Comparison of ENCODE assay signal across 27 mouse cellular contexts in genomic region chr2:177318996-177319395, GRCm38 (mm10). TPM values are rescaled to one million over a fixed set of nuclear protein-coding genes. Genes with fewer than 3 reads are reported as not detected.
DNase-seq lines count a peak whose midpoint lies in the region; ATAC-seq and TF ChIP-seq lines count a peak whose summit lies in the region.
"Had no signal": no experiment of that assay in that cellular context is flagged by ENCODE, and none has a peak within 500 bp of the region (broad histone marks: within the 10 kb centered on the region; RNA-seq: fewer than 3 reads in every experiment).

No protein-coding gene starts in this region.

- H3K9me3 ChIP-seq in E14TG2a.4 (ENCODE audit: low read length) (peaks cover 50% of the 10 kb centered on the region), ES-Bruce4 (replicated peaks; ENCODE audit: control insufficient read depth, insufficient read depth, low read length, poor library complexity, severe bottlenecking) (peaks cover 10% of the 10 kb centered on the region), ES-E14 (ENCODE audit: control insufficient read depth, insufficient read depth, low read depth, low read length) (peaks cover 3% of the 10 kb centered on the region)
- H3K9me3 ChIP-seq in forebrain, embryonic 16.5 days (ENCODE audit: control insufficient read depth, low read length), result peaks cover 2% of the 10 kb centered on the region; the same call in 1 of the 2 replicates
- H3K9me3 ChIP-seq in heart, embryonic 10.5 days, result no peaks in the 10 kb centered on the region; the same call in 1 of the 2 replicates
- H3K9me3 ChIP-seq: embryonic facial prominence, embryonic 15.5 days had no signal

- TF ChIP-seq CTCF in E14TG2a.4 (conservative IDR thresholded peaks at IDR 0.05; ENCODE audit: low read length) (no peak), ES-Bruce4 (IDR thresholded peaks at IDR 0.05; ENCODE audit: low read depth, low read length) (no peak)

- no peak overlapping the region for H3K4me2 ChIP-seq in forebrain, embryonic 16.5 days (ENCODE audit: low read length)
- H3K4me2 ChIP-seq: embryonic facial prominence, embryonic 13.5 days; embryonic facial prominence, embryonic 15.5 days; forebrain, embryonic 12.5 days had no signal

- DNase-seq in ES-E14 (ENCODE audit: low read depth, low spot score) (no peak), ZHBTc4 (ENCODE audit: low read depth, low spot score) (peak; percentile 70)
- DNase-seq in frontal cortex, postnatal 25 days (ENCODE audit: low spot score in 2 of 2), result no peak
- DNase-seq in heart, embryonic 10.5 days (ENCODE audit: low spot score), result no peak
- no peak for DNase-seq in adrenal gland, postnatal 25 days
- DNase-seq: adrenal gland, adult 8-10 months; adrenal gland, postnatal 14 days; cerebellum, adult 11 months; cerebellum, adult 18-20 months; cerebellum, adult 8-10 months; cerebellum, adult 9-11 months; cerebellum, postnatal 14 days; cerebellum, postnatal 36 days; embryo, embryonic 11 days; forebrain, postnatal 0 days had no signal

- TF ChIP-seq POLR2A in ES-Bruce4 (IDR thresholded peaks at IDR 0.05; ENCODE audit: insufficient read depth, low read length), result no peak

- in situ Hi-C loops in ES-E14 (cut with MboI; ENCODE audit: low sequenced_read_pairs in 2 of 2, unreplicated experiment in 2 of 2), result no loop called here

- peak overlapping the region; percentile 15; the same call in 1 of the 2 replicates for H3K4me3 ChIP-seq in E14TG2a.4 (replicated peaks; ENCODE audit: low read length)
- no peak overlapping the region for H3K4me3 ChIP-seq in ES-Bruce4 (ENCODE audit: low read depth, low read length)
- H3K4me3 ChIP-seq in ES-E14 (ENCODE audit: insufficient read depth in 1 of 2, low read depth in 1 of 2, low read length in 2 of 2, poor library complexity in 1 of 2, severe bottlenecking in 1 of 2), result no peak overlapping the region
- no peak overlapping the region for H3K4me3 ChIP-seq in forebrain, embryonic 16.5 days (replicated peaks; ENCODE audit: low read length)
- H3K4me3 ChIP-seq in heart, embryonic 10.5 days, result no peak overlapping the region
- H3K4me3 ChIP-seq: embryonic facial prominence, embryonic 13.5 days; embryonic facial prominence, embryonic 15.5 days; erythroblast, embryonic 14.5 days; forebrain, embryonic 10.5 days; forebrain, embryonic 12.5 days had no signal

- peak overlapping the region; percentile 94 for H3K27ac ChIP-seq in ES-Bruce4 (ENCODE audit: insufficient read depth, low read length)
- H3K27ac ChIP-seq in ES-E14 (ENCODE audit: insufficient read depth, low read depth, low read length, poor library complexity, severe bottlenecking), result peak overlapping the region; percentile 49
- H3K27ac ChIP-seq in forebrain, embryonic 16.5 days (ENCODE audit: low read length), result no peak overlapping the region
- H3K27ac ChIP-seq in heart, embryonic 10.5 days, result no peak overlapping the region
- H3K27ac ChIP-seq: embryonic facial prominence, embryonic 13.5 days; embryonic facial prominence, embryonic 15.5 days; forebrain, embryonic 10.5 days; forebrain, embryonic 12.5 days had no signal

- no peak for TF ChIP-seq EP300 in ES-Bruce4 (IDR thresholded peaks at IDR 0.05; ENCODE audit: insufficient read depth, low read depth, low read length)

- H3K27me3 ChIP-seq in E14TG2a.4 (ENCODE audit: insufficient read depth, low read length) (no peaks in the 10 kb centered on the region), ES-Bruce4 (ENCODE audit: control insufficient read depth, insufficient read depth, low read length, poor library complexity, severe bottlenecking) (no peaks in the 10 kb centered on the region)
- no peaks in the 10 kb centered on the region for H3K27me3 ChIP-seq in forebrain, embryonic 16.5 days (replicated peaks; ENCODE audit: control insufficient read depth, insufficient read depth, low read length)
- H3K27me3 ChIP-seq in heart, embryonic 10.5 days (ENCODE audit: insufficient read depth, poor library complexity, severe bottlenecking), result no peaks in the 10 kb centered on the region
- H3K27me3 ChIP-seq: embryonic facial prominence, embryonic 13.5 days; embryonic facial prominence, embryonic 15.5 days; forebrain, embryonic 12.5 days had no signal

- H3K9ac ChIP-seq in ES-Bruce4 (ENCODE audit: low read depth, poor library complexity, severe bottlenecking) (no peak overlapping the region), ES-E14 (ENCODE audit: insufficient read depth, low read depth, low read length, poor library complexity, severe bottlenecking) (no peak overlapping the region)
- no peak overlapping the region for H3K9ac ChIP-seq in forebrain, embryonic 16.5 days (replicated peaks; ENCODE audit: low read depth, low read length)
- H3K9ac ChIP-seq: embryonic facial prominence, embryonic 13.5 days; embryonic facial prominence, embryonic 15.5 days; forebrain, embryonic 12.5 days; forebrain, postnatal 0 days had no signal

- WGBS in forebrain, embryonic 16.5 days, result 79% methylated on average over 1 of the region's 1 CpGs
- 75% methylated on average over 1 of the region's 1 CpGs for WGBS in heart, embryonic 10.5 days

- no peak for ATAC-seq in forebrain, embryonic 16.5 days
- ATAC-seq: forebrain, embryonic 14.5 days; forebrain, postnatal 0 days had no signal

- H3K4me1 ChIP-seq in E14TG2a.4 (replicated peaks; ENCODE audit: low read depth, low read length) (peaks cover 52% of the 10 kb centered on the region), ES-Bruce4 (ENCODE audit: control insufficient read depth, insufficient read depth, low read length) (peaks cover 3% of the 10 kb centered on the region), ES-E14 (ENCODE audit: control insufficient read depth in 2 of 2, insufficient read depth in 2 of 2, low read length in 2 of 2, poor library complexity in 1 of 2) (peaks cover 10 to 12% of the 10 kb centered on the region in 2 experiments; a peak in 3 of 4 replicates)
- H3K4me1 ChIP-seq in forebrain, embryonic 16.5 days (replicated peaks; ENCODE audit: control insufficient read depth, insufficient read depth, low read length), result no peaks in the 10 kb centered on the region
- no peaks in the 10 kb centered on the region for H3K4me1 ChIP-seq in heart, embryonic 10.5 days
- H3K4me1 ChIP-seq: embryonic facial prominence, embryonic 13.5 days; embryonic facial prominence, embryonic 15.5 days; forebrain, embryonic 10.5 days; forebrain, embryonic 12.5 days had no signal

- H3K36me3 ChIP-seq in E14TG2a.4 (ENCODE audit: insufficient read depth, low read length) (peaks cover 83% of the 10 kb centered on the region), ES-Bruce4 (ENCODE audit: control insufficient read depth, insufficient read depth, low read length, poor library complexity, severe bottlenecking) (peaks cover 16% of the 10 kb centered on the region), ES-E14 (ENCODE audit: control insufficient read depth, insufficient read depth, low read length, poor library complexity, severe bottlenecking) (no peaks in the 10 kb centered on the region; the same call in 1 of the 2 replicates)
- no peaks in the 10 kb centered on the region for H3K36me3 ChIP-seq in forebrain, embryonic 16.5 days (ENCODE audit: control insufficient read depth, insufficient read depth)
- no peaks in the 10 kb centered on the region for H3K36me3 ChIP-seq in heart, embryonic 10.5 days
- H3K36me3 ChIP-seq: embryonic facial prominence, embryonic 13.5 days; embryonic facial prominence, embryonic 15.5 days; forebrain, embryonic 10.5 days; forebrain, embryonic 12.5 days had no signal

TF ChIP-seq in ES-E14, 5 proteins besides CTCF, POLR2A, EP300 and RAD21:
- no peak for TF ChIP-seq CHD2 (IDR thresholded peaks at IDR 0.05; ENCODE audit: low read depth, low read length)
- TF ChIP-seq MAFK (IDR thresholded peaks at IDR 0.05; ENCODE audit: insufficient read depth, low read depth, low read length), result no peak
- TF ChIP-seq ZNF384 (IDR thresholded peaks at IDR 0.05; ENCODE audit: low read depth, low read length), result no peak
- no peak for TF ChIP-seq ZC3H11A (IDR thresholded peaks at IDR 0.05; ENCODE audit: borderline replicate concordance, low read depth, low read length)
- TF ChIP-seq HCFC1 (IDR thresholded peaks at IDR 0.05; ENCODE audit: borderline replicate concordance, insufficient read depth, low read length), result no peak

RNA-seq across cellular contexts. Expression of gene Gm14412, which starts 5.1 kb away (rescaled TPM):
- polyA plus RNA-seq in ES-Bruce4 (2011; ENCODE audit: insufficient read depth, insufficient read length, low read depth, missing spikeins), result 10.2 and 10.6 TPM in 2 replicates
- total RNA-seq in ES-E14 (2012; rRNA removed), result 45.0 and 58.9 TPM in 2 replicates
- 0.26 and 0.35 TPM in 2 replicates for polyA plus RNA-seq in forebrain, embryonic 16.5 days (2015; fragmentation: Nextera tagmentation; extraction: Ambion mirVana)
- 0.23 and 0.54 TPM in 2 replicates for polyA plus RNA-seq in heart, embryonic 10.5 days (2016; fragmentation: Nextera tagmentation; extraction: Ambion mirVana)
- total RNA-seq in adrenal gland, postnatal 25 days (2021), result 5.5 and 5.8 TPM in 2 replicates
- total RNA-seq: common myeloid progenitor, adult 5-6 weeks had no signal
- polyA plus RNA-seq: erythroblast, embryonic 14.5 days; forebrain, embryonic 12.5 days had no signal

RNA-seq across cellular contexts. Expression of gene Gm14409, which starts 52.2 kb away (rescaled TPM):
- polyA plus RNA-seq in ES-Bruce4 (2011; ENCODE audit: insufficient read depth, insufficient read length, low read depth, missing spikeins), result 8.8 and 9.0 TPM in 2 replicates
- 25.8 and 34.4 TPM in 2 replicates for total RNA-seq in ES-E14 (2012; rRNA removed)
- polyA plus RNA-seq in forebrain, embryonic 16.5 days (2015; fragmentation: Nextera tagmentation; extraction: Ambion mirVana), result not detected in 2 replicates
- not detected in 2 replicates for polyA plus RNA-seq in heart, embryonic 10.5 days (2016; fragmentation: Nextera tagmentation; extraction: Ambion mirVana)
- 2.4 and 2.9 TPM in 2 replicates for total RNA-seq in adrenal gland, postnatal 25 days (2021)
- total RNA-seq: forebrain, postnatal 0 days had no signal
- polyA plus RNA-seq: brain, embryonic 14.5 days; embryonic facial prominence, embryonic 11.5 days; embryonic facial prominence, embryonic 13.5 days; embryonic facial prominence, embryonic 15.5 days; erythroblast, embryonic 14.5 days; forebrain, embryonic 10.5 days; forebrain, embryonic 12.5 days; forebrain, embryonic 14.5 days; forebrain, postnatal 0 days had no signal

Comparison
In these comparisons a context has a peak if more than half of its experiments do, and no peak if none do; other contexts are left out.
1. H3K27ac ChIP-seq: peak in ES-Bruce4 (single experiment) and ES-E14 (single experiment); none in forebrain, embryonic 16.5 days (single experiment) and heart, embryonic 10.5 days (single experiment).